35 mouse cellular contexts compared by ENCODE assay signal in genomic region chr6:137162481-137162880, GRCm38 (mm10). TPM values are rescaled to one million over a fixed set of nuclear protein-coding genes. Genes with fewer than 3 reads are reported as not detected.
"Had no signal": no experiment of that assay in that cellular context is flagged by ENCODE, and none has a peak within 500 bp of the region (broad histone marks: within the 10 kb centered on the region; RNA-seq: fewer than 3 reads in every experiment).

No protein-coding gene starts in this region.

- H3K27ac ChIP-seq: limb, embryonic 10.5 days; limb, embryonic 12.5 days; limb, embryonic 13.5 days; limb, embryonic 15.5 days; liver, embryonic 12.5 days; liver, embryonic 13.5 days; liver, embryonic 14.5 days; liver, embryonic 15.5 days; lung, embryonic 15.5 days; macrophage; midbrain, embryonic 10.5 days; midbrain, embryonic 12.5 days; midbrain, embryonic 13.5 days; midbrain, embryonic 15.5 days had no signal

- ATAC-seq: liver, embryonic 12.5 days; liver, postnatal 0 days; lung, postnatal 0 days; midbrain, embryonic 13.5 days; midbrain, embryonic 15.5 days; midbrain, embryonic 16.5 days had no signal

- H3K4me3 ChIP-seq: limb, embryonic 10.5 days; limb, embryonic 12.5 days; limb, embryonic 13.5 days; limb, embryonic 15.5 days; liver, embryonic 12.5 days; liver, embryonic 13.5 days; liver, embryonic 15.5 days; lung, embryonic 15.5 days; megakaryocyte, embryonic 14.5 days; midbrain, embryonic 10.5 days; midbrain, embryonic 12.5 days; midbrain, embryonic 13.5 days; midbrain, embryonic 15.5 days; myocyte had no signal

- H3K9ac ChIP-seq: limb, embryonic 12.5 days; limb, embryonic 13.5 days; limb, embryonic 15.5 days; liver, embryonic 12.5 days; liver, embryonic 13.5 days; liver, embryonic 14.5 days; liver, embryonic 15.5 days; liver, postnatal 0 days; lung, embryonic 14.5 days; lung, embryonic 15.5 days; midbrain, embryonic 12.5 days; midbrain, embryonic 13.5 days; midbrain, embryonic 15.5 days had no signal

- H3K9me3 ChIP-seq: limb, embryonic 10.5 days; limb, embryonic 12.5 days; limb, embryonic 13.5 days; limb, embryonic 15.5 days; liver, embryonic 12.5 days; liver, embryonic 13.5 days; liver, embryonic 15.5 days; lung, embryonic 15.5 days; megakaryocyte, embryonic 14.5 days; midbrain, embryonic 10.5 days; midbrain, embryonic 12.5 days; midbrain, embryonic 13.5 days; midbrain, embryonic 15.5 days had no signal

- H3K27me3 ChIP-seq: limb, embryonic 15.5 days; liver, embryonic 13.5 days; liver, embryonic 15.5 days; lung, embryonic 15.5 days; midbrain, embryonic 15.5 days had no signal

- H3K4me2 ChIP-seq: limb, embryonic 12.5 days; limb, embryonic 13.5 days; limb, embryonic 15.5 days; liver, embryonic 11.5 days; liver, embryonic 12.5 days; liver, embryonic 13.5 days; liver, embryonic 15.5 days; lung, embryonic 14.5 days; lung, embryonic 15.5 days; midbrain, embryonic 11.5 days; midbrain, embryonic 12.5 days; midbrain, embryonic 13.5 days; midbrain, embryonic 15.5 days had no signal

- H3K36me3 ChIP-seq: limb, embryonic 10.5 days; limb, embryonic 12.5 days; liver, embryonic 12.5 days; liver, embryonic 13.5 days; liver, embryonic 15.5 days; lung, embryonic 15.5 days; midbrain, embryonic 10.5 days; midbrain, embryonic 12.5 days; midbrain, embryonic 13.5 days; midbrain, embryonic 15.5 days had no signal

- H3K4me1 ChIP-seq: liver, embryonic 12.5 days; liver, embryonic 13.5 days; liver, embryonic 15.5 days; lung, embryonic 15.5 days; megakaryocyte, embryonic 14.5 days; midbrain, embryonic 10.5 days; midbrain, embryonic 12.5 days; midbrain, embryonic 13.5 days; midbrain, embryonic 15.5 days had no signal

- DNase-seq: left cerebral cortex, postnatal 4 days; liver; liver, embryonic 13.5 days; liver, postnatal 0 days; lung, adult 18-20 months; lung, adult 2 months; lung, embryonic 14.5 days; lung, postnatal 10 days; lung, postnatal 14 days; lung, postnatal 36 days; lung, postnatal 4 days; midbrain, embryonic 14.5 days had no signal

RNA-seq across cellular contexts. Expression of gene Rerg, which starts 7.8 kb away (rescaled TPM):
- total RNA-seq: megakaryocyte progenitor cell, adult 5-6 weeks; megakaryocyte, adult 5-6 weeks; megakaryocyte-erythroid progenitor cell, adult 5-6 weeks; monocyte, adult 5-6 weeks had no signal
- polyA plus RNA-seq: macrophage had no signal
